Mouse (Mus musculus) spleen, postnatal 0 days (tissue): ENCODE measurements around the gene Pgbd5. TPM values are rescaled to one million over a fixed set of nuclear protein-coding genes. Genes with fewer than 3 reads are reported as not detected.

Experiments used
- polyA plus RNA-seq: library from polyadenylated mRNA; unstranded; fragments of >200 nt; fragmentation: Nextera tagmentation; extraction: Ambion mirVana; gene quantifications from 2 replicates; pipeline ENCODE4 v1.2.1, GENCODE M21; 2015

Pgbd5 gene
- polyA plus RNA-seq = 0.15 and 0.18 TPM in 2 replicates

GRCm38 (mm10) chr8:124439558-124439957 is at the start of gene Pgbd5:
TSS of gene Pgbd5 (minus strand) at chr8:124439658.

Other genes with a start within 250 kb of the Pgbd5 start
- gene Galnt2, start 208.3 kb downstream of the Pgbd5 start, polyA plus RNA-seq = 23.3 and 28.1 TPM in 2 replicates
- gene Cog2, start 81.1 kb upstream of the Pgbd5 start, polyA plus RNA-seq = 17.9 and 19.1 TPM in 2 replicates
- gene Agt, start 130.0 kb upstream of the Pgbd5 start, polyA plus RNA-seq = 0.25 and 0.42 TPM in 2 replicates
- gene Capn9, start 136.5 kb upstream of the Pgbd5 start, polyA plus RNA-seq = 0.58 and 1.5 TPM in 2 replicates
- gene 2310022B05Rik, start 223.7 kb upstream of the Pgbd5 start, polyA plus RNA-seq = 20.8 and 20.9 TPM in 2 replicates